Mouse (Mus musculus) heart, postnatal 0 days (tissue): ENCODE data around the gene Moap1.

Source experiments
- CTCF ChIP-seq: IDR thresholded peaks from 2 replicates; pipeline ENCODE4 v1.5.1; 2016; ENCODE audit warnings: antibody characterized with exemption, control low read depth, low read depth
- EP300 ChIP-seq: IDR thresholded peaks from 2 replicates; pipeline ENCODE4 v1.6.1; 2016; ENCODE audit warnings: antibody characterized with exemption, low read depth

DNA sequence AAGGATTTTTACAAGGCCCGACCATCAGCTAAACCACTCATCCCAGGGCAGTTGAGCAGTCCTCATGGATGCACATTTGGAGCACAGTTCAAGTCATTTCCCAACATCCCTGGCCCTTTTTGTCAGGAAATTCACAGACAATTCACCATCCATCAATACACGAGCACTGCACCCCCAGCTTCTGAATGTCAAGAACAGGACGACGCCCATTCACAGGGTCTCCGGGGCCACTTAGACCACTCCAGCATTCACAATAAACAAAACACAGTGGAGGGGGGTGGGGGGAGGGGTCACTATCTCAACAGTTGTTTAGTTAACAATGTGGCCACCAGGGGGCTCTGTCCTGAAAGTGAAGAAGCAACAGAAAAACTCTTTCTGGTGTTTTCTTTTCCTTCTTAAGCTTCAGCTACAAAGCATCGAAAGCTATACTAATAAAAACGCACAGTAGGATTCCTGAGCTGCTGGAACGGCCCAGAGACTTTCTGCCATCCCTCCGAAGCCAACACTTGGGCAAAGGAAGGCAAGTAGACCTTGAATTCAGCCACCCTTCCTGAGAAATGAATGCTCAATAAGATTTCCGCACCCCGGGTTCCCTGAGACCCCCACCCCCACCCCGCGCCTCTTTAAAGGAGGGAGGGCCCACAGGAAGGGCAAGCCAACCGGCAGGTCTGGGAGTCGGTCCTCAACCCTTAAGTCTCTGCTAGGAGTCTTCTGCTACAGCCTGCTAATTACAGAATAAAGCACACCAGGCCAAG, 40.9 kb downstream of the Moap1 start:
- TF ChIP-seq CTCF (peak; percentile 65), EP300 (no peak)
